Mouse (Mus musculus) kidney, adult 2 months (tissue): ENCODE data around the gene Rdm1.

Experiments
- CTCF ChIP-seq: fragments of 200-500 bp; conservative IDR thresholded peaks from 2 replicates; pipeline ENCODE4 v1.5.1; 2011; ENCODE audit warnings: low read depth, mild to moderate bottlenecking, control low read depth, low read length, moderate library complexity, mixed read lengths; ENCODE audit not compliant: insufficient read depth, insufficient read length
- POLR2A ChIP-seq: fragments of 200-500 bp; IDR thresholded peaks from one replicate; pipeline ENCODE4 v1.6.1; 2011; ENCODE audit warnings: low read depth, low read length, control low read depth

GRCm38 (mm10) chr11:101657528-101657885 is 30.5 kb downstream of the Rdm1 start:
- TF ChIP-seq CTCF (no peak), POLR2A (no peak)
